Mouse (Mus musculus) forelimb bud, embryonic 11.5 days (tissue): Measurements from ENCODE around the gene Nav1.

Experiments used
- DNase-seq: peaks from one replicate; pipeline ENCODE4 v3.0.0-alpha.2; 2012; ENCODE audit warnings: low read depth, low spot score

The Nav1 gene

DNA sequence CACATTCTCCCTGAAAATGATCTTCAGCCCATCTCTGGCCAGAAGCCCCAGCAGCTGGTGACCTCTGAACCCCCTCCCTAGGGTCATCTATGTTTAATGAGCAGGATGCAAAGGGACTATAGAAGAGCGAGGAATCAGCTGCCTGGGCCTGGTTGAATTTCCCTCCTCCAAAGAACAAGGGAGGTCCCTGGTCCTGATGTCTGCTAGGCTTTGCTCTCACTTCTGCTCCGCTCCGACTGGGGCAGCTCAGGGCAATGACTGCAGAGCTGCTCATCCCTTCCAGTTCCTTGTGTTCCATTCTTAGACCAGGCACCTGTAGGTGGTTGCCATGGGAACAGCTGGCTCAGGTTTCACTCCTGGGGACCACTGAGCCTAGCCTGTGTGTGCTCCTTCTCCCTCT, 56.2 kb downstream of the Nav1 start:
- DNase-seq = no peak

DNA sequence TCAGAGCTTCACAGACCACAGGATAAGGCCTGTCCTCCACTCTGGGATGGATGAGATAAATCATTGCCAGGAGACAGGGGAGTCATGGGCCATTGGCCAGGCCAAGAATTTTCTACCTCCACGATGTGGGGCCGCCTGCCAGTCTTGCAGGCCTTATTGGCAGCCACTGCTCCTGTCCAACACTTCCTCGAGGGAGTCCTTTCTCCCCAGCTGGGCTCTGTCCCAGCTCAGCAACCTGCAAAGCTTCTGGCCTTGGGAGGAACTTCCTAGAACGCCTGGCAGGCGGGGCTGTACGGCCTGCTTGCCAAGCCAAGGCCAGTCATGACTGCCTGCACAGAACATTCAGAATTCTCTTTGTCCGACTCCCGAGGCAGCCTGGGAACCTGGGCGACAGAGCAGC, 58.3 kb downstream of the Nav1 start:
- DNase-seq = no peak

DNA sequence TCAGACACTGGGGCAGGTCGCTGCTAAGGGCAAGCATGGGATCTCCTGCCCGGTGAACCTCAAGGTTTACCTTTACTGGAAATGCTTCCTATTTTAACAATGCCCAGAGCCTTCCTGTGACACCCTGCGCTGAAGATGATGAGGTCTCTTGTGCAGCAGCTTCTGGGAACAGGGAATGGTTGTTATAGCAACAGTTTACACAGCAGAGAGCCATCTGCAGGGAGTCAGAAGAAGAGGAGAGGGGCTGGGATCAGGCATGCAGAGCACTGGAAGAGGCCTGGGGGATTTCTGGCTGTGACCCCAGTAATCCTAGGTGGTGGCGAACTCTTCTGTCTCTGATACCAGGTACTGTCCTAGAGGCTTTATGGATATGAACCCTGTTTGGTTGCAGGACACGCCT, 61.0 kb downstream of the Nav1 start:
- DNase-seq = no peak

DNA sequence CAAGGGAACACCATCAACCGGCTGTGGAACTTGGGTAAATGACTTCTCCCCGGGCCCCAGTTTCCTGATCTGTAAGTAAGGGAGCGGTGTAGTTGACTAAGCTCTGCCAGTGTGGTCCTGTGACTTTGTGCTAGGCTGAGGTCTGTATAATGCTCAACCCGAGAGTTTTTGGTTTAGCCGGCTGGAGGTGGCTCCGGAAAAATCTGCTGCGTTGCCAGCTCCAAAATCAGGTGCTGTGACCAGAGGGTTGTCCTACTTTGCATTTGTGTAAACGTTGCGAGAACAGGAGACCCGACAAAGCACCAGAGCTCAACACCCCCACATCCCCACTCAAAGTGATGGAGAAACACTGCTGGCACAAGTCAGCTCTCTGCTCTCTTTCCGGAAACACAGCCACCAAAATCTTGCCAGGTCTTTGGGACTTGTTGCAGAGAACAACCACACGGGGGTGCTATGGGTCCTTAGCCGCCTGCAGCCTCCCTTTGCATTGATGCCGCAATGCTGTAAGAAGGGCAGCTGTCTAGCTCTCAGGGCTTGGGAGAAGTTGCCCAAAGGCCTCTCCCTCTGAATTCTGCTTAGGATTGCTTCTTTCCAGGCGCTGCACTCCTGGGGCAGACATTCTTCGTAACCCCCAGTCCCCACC, 62.5 kb downstream of the Nav1 start:
- DNase-seq = peak; percentile 81

DNA sequence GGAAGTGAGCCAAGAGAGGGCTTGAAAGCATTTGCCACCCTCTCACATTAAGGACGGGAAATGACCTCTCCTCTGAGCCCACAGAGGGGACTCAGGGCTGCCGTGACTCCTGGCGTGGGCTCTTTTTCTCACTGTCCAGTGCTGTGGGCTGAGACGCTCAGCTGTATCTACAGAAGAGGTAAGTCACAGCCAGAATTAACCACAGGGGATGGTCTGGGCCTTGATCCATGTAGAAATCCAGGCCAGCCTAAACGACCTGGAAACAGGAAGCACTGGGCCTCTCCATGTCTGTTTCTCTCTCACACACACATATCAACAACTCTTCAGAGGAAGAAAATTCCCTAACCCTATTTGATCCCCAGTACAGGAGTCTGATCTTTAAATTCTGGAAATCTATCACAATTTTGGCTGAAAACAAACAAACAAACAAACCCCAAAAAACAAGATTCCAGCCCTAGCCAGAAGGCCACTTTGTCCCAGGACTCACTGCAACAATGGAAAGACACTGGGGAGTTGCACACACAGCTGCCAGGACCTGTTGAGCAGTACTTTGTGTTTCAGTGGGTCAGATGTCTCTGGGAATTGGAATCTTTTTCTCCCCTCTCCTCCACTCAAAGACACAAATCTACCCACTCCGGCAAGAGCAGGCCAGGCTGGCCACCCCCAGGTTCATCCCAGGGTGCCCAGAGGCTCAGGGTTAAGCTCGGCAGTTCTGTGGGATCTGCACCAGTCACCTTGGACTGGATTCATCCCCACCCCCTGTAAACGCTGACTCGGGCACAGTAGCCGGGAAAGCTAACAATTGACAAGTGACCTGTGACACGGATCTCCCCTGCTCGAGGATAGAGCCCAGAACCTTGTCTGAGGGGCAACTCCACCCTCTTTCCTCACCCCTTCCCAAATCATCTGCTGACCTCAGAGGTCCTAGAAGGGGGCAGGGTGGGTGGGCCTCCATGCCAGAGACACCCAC, 64.0 kb downstream of the Nav1 start:
- DNase-seq = no peak

DNA sequence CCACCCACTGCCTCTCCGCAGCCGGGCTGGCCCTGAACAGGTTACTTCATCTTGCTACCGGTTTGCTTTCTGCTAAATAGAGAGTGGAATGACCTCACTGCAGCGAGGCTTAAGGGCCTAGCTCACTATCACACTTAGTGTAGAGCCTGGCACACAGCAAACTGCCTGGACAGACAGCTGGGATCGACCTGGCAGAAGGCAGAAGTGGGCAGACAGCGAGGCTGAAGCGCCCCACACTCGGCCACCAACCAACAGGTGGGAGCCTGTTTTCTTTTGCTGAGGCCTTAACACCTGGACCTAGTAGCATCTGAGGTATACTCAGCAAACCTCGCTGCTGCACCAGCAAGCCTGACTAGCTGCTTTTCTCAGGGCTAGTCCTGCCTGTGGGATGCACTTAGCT, 65.0 kb downstream of the Nav1 start:
- DNase-seq = no peak

DNA sequence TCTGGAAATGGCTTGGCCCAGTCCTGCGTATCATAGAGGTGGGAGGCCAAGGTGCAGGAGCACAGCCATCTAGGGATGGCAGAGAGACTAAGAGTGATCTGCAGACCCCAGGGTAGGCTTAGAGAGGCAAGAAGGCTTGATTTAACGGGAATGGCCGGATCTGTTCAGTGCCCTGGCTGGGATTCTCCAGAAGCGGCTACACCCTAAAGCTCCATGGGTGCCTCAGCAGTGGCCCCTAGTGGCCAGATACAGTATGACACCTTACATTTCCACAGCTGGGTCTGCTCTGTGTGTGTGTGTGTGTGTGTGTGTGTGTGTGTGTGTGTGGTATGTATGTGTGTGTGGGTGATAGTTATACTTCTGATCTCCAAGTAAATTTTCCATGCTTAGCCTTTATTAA, 66.8 kb downstream of the Nav1 start:
- peak; percentile 90 for DNase-seq

DNA sequence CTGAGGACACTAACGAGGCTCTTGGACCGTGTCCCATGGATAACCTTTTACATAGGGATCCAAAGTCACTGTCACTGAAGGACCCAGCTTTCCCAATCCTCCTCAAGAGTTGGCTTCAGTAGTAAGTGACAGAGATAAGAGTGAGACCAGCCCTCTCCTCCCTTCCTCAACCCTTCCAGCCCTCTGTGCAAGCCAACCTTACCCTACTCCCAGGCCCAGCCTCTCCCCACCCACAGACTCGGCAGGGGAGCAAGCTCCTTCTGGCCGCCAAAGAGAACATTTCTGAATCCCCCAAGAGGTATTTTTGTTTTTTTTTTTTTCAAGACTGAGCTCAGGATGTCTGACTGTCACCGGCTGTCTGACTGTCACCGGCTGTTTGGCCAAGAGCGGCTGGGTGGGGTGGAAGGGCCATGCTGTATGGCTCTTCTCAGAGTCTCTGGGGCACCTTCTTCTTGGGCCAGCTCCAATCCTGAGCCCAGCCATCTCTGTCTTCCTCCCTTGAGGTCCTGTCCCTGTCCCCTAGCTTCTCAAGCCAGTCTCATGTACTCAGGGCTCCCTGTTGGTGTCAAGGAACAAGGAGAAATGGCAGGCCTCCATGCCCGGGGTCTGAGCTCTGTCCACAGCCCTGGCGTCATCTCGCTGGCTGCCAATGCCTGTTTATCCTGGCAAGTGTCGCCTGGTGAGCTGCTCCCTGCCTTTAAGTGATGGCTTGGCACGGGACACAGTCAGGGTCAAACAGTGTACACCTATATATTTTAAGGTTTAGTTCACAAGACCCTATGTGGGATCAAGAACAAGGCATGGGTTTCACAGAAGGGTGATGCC, 68.4 kb downstream of the Nav1 start:
- DNase-seq = no peak

DNA sequence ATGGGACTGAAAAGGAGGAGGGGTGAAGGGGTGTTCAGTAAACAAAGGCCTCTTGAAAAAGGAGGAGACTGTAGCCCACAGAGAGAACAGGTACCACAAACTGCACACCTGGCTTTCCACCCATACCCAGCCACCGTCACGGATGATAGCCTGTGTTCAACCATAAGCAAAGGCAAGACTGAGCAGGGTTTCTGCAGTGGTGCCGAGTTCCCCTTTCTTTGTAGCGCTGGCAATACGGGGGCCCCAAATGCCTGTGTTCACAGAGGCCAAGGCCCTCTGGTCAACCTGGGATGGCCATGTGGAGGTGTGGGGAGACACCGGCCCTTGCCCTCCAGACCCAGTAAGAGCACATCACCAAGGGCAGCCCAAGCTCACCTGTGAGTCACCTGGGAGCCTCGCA, 70.3 kb downstream of the Nav1 start:
- DNase-seq = no peak

DNA sequence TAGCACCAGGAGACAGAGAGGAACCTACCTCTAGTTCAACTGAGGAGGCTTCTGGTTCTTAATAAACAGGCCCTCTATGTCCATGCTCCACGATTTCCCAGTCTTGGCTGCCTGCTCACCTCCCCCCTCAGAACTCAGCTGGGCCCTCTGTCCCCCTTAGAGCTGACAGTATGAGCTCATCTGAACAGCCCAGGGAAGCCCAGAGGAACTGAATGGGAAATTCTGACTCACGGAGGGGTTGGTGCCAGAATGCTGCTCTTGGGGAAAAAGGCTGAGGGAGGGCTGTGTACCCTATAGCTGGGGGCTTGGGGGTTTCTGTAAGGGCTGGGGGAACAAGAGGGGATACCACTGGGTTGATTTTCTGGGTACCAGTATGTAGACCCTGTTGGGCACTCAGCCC, 70.8 kb downstream of the Nav1 start:
- no peak for DNase-seq

DNA sequence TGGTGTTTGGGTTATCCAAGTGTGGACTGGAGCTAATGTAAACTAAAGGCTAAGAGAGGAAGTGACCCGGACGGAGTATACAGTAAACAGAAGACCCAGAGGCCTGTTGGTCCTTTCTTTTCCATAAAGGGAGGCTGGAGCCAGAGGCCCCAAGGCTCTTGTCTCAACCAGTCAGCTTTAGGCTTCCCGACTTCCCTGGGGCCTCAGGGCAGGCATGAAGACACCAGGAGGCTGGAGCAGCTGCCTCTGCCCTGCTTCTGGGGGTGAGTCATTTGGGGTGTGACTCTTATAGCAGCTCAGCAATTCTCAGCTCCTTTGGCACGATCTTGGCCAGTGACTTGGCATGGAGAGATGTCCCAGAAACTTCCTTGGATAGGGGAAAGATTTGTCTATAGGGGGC, 71.8 kb downstream of the Nav1 start:
- DNase-seq = no peak

DNA sequence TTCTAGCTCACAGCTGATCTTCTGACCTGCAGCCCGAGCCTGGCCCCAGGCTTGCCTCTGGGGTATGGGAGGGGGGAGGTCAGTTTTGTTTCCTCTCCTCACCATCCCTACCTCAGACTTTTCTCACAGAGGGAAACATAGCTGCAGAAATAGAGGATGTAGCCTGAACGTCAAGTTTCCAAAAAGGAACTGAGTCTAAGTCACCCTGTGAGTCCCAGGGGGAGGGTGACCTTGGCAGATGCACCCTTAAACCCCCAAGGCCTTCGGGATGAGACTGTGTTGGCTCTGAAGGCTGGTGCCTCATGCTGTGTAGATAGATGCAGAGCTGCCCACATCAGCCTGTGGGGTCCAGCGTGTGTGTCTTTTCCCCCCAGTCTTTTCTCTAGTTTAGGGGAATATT, 72.3 kb downstream of the Nav1 start:
- no peak for DNase-seq

DNA sequence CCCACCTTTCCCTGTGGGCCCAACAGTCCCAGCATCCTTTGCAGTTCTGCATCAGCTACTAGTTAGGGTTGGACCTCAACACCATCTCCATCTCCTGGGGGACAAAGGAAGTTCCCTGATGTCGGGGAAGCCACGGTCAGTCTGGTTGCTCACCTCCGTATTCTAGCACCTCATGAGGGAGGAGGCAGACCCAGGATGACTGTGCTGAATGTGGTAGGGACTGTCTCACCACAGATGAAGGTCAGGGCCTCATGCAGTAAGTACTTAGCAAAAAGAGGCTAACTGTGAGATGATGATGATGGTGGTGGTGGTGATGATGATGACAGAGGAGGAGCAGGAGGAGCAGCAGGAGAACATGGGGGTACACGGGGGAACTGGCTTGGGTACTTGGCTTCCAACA, 73.0 kb downstream of the Nav1 start:
- DNase-seq = no peak

DNA sequence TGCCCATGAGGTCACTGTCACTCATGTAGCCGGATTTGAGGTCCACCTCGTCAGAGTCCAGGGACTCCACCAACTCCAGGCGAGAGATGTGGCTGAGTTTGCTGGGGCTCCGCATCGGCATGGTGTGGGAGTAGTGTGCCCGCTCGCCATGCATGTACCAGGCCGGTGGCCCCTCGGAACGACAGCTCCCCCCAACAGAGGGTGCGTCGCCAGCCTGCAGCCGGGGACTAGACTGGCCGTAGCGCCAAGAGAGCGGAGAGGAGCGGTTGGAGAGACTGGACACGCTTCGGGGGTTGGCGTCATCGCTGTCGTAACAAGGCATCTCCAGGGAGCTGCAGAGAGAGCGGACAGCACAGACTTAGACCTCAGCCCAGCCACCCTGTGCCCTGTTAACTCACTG, 74.7 kb downstream of the Nav1 start:
- DNase-seq = no peak

DNA sequence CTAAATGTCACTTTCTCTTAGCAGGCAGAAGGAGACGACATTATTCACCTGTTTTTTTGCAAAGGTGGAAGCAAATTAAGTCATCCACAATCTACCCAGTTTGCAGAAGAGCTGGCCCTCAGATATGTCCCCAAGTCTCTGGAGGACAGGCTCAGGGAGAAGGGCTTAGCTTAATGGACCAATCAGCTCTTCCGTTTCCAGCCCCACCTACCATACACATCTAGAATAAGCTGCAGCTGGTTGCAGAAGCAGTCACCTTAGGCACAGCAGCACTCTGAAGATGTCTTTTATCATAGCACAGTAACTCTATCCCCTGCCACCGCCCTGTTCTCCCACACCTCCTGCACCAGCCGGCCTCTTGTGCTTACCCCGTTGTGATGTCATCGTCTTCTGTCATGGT, 75.1 kb downstream of the Nav1 start:
- no peak for DNase-seq

DNA sequence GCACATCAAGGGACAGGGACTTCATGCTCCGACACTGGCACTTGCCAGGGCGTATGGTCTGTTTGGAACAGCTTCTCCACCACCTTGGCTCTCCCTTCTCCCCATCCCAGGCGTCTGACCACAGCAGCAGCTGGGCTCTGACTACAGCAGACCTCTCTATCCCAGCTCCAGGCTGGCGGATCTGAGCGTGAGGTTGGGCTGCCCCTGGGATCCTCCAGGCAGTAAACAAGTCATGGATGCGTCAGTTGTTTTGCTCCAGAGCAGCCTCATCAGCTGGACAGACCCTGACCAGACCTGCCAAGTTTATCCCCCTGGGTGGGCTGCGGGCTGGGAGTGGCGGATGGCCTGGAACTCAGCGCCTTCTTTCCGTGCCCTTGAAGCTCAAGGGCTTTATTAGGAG, 76.0 kb downstream of the Nav1 start:
- no peak for DNase-seq

DNA sequence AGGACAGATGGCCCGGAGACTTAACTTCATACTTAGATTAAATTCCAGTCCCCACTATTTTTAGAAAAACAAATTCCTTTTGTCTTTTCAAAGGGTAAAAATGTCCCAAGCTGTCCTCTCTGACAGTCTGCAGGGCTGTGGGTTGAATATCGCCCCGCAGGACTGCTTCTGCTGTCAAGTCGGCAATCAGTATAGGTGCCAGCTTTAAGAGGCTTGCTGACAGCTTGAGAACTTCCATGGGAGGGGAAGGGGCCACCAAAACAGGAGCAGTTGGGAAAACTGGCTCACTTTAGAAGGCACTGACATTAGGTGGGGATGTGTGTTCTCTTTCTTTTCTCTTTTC, 82.6 kb downstream of the Nav1 start:
- DNase-seq = no peak

DNA sequence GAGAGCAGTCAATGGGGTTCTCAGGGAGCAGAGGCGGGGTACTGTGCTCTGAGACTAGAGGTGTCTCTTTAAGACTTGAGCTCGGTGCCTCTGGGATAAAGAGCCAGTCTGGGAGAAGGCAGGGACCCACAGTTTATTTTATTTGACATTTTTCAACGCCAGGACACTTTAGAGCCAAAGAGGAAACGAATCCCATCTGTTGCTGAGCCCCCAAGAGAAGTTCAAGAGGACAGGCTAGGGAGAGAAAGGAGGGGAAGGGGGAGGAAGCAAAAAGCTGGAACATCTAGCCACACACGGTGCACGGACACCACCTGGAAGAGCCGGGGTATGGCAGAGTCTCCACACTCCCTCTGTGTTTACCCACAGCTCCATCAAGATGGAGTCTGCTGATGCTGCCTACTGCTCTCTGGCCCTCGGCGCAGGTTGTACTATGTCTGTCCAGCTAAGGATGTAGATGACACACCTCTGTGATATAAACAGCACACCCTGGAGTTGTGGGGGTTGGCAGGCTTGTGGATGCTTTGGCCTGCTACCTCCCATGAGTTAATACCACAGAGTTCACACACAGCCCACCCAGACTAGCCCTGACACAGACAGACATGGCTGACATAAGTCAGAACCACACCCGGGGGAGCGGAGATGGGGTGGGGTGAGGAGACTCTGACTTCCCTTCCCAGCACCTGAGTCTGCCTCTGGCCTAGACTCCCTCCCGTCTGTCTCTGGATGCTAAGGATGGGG, 83.1 kb downstream of the Nav1 start:
- DNase-seq = no peak

DNA sequence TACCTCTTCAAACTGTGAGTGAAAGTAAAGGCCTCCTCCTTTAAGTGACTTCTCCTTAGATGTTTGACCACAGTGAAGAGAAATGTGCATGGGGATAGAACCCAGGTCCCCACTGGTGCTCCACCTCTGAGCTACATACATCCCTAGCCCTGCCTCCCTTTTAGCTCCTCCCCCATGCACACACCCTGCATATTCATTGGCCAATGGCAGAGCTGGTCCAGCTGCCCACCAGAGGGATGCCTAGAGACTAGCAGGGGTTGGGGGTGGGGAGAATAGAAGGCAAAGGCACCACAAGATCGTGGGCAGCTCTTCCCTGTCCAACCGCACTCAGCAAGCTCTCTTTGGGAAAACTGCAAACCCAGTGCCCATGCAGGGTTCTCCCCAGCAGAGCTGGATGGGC, 83.8 kb downstream of the Nav1 start:
- DNase-seq = no peak

DNA sequence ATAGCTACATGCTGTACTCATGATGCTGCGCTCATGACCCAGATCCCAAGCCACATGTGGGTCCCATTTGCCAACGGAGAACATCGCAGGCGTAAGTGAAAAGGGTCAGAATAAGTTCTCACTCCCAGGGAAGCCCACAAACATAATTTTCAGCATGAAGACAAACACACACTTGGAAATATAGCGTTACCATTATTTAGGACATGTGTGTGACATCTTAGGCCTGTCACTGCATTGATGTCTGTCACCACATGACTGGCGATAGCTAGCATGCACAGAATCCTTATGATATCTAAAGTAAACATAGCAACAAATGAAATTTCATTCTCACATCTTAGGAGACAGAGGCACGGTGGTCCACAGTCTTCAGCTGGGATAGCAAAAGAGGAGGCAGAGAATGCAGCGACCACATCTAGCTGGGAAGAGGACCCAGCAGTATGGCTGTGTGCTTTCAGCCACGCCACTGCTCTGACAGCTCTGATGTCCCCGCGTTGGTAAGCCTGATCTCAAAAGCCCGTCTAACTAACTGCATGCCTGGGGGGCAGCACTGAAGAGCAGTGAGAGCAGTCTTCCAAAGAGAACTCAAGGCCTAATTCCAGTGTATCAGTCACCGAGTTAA, 86.4 kb downstream of the Nav1 start:
- no peak for DNase-seq

DNA sequence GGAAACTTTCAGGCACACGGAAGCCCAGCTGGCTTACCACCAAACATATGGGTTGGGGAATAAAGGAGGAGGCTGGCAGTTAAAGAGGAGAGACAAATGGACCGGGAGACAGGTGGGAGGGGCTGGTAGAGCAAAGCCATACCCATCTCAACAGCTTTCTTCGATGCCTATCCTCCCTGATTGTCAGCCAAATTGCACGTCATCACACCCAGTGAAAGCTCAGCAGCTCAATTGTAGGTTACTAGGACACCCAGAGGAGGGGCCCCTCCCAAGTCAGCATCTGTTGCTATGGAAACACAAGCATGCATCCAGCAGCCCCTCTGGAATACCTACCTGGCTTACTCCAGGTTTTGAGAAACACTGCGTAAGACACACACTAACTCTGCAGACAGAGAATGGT, 88.4 kb downstream of the Nav1 start:
- DNase-seq = no peak
